Mouse (Mus musculus) liver, embryonic 14.5 days (tissue): ENCODE data around the gene Reep6. TPM values are rescaled to one million over a fixed set of nuclear protein-coding genes. Genes with fewer than 3 reads are reported as not detected.

Experiments used
- ATAC-seq: fragments of 200-750 bp; cut with Nextera tagmentation; 2 replicates; pipeline ENCODE4 v1.8.0; 2017; ENCODE audit warnings: moderate number of reproducible peaks, mild to moderate bottlenecking, moderate library complexity; ENCODE audit not compliant: insufficient read depth
- DNase-seq, 3 experiments: peaks; one replicate each; pipeline ENCODE4 v3.0.0-alpha.2; 2012 to 2013; ENCODE audit warnings: low read depth in 3 of 3, low spot score in 3 of 3
- H3K27ac ChIP-seq: fragments of 300-500 bp; sonication (generic); 2 replicates; pipeline ENCODE4 v1.5.1; 2014; ENCODE audit warnings: moderate library complexity, mild to moderate bottlenecking, control low read depth, inconsistent platforms
- H3K27me3 ChIP-seq: fragments of 300-500 bp; sonication (generic); 2 replicates; pipeline ENCODE4 v1.6.1; 2014; ENCODE audit warnings: mild to moderate bottlenecking, low read length, moderate library complexity; ENCODE audit not compliant: control insufficient read depth, insufficient read depth
- H3K36me3 ChIP-seq: fragments of 300-500 bp; sonication (generic); replicated peaks from 2 replicates; pipeline ENCODE4 v1.6.1; 2014; ENCODE audit warnings: low read depth; ENCODE audit not compliant: control insufficient read depth, insufficient read depth
- H3K4me1 ChIP-seq, 2 experiments: fragments of 200-500 bp in 1 of 2; fragments of 300-500 bp in 1 of 2; sonication (generic) in 1 of 2; replicated peaks; 2 replicates each; pipeline ENCODE4 v1.6.1; 2012 to 2014; ENCODE audit warnings: antibody characterized with exemption in 1 of 2, inconsistent platforms in 1 of 2, low read length in 1 of 2; ENCODE audit not compliant: control insufficient read depth in 2 of 2, insufficient read depth in 2 of 2
- H3K4me2 ChIP-seq: fragments of 300-500 bp; sonication (generic); 2 replicates; pipeline ENCODE4 v1.6.1; 2014; ENCODE audit warnings: low read depth, mild to moderate bottlenecking, control low read depth, moderate library complexity
- H3K4me3 ChIP-seq, 2 experiments: fragments of 200-500 bp in 1 of 2; fragments of 300-500 bp in 1 of 2; sonication (generic) in 1 of 2; 2 replicates each; pipeline ENCODE4 v1.5.1; 2012 to 2014; ENCODE audit warnings: low read depth in 2 of 2, low read length in 2 of 2, mild to moderate bottlenecking in 2 of 2, control low read depth in 1 of 2, inconsistent platforms in 1 of 2, moderate library complexity in 1 of 2; ENCODE audit not compliant: insufficient read depth in 1 of 2
- H3K9ac ChIP-seq: fragments of 300-500 bp; sonication (generic); replicated peaks from 2 replicates; pipeline ENCODE4 v1.6.1; 2014; ENCODE audit warnings: mild to moderate bottlenecking, control low read depth, moderate library complexity
- H3K9me3 ChIP-seq: fragments of 300-500 bp; sonication (generic); 2 replicates; pipeline ENCODE4 v1.6.1; 2016; ENCODE audit warnings: low read length, mixed read lengths; ENCODE audit not compliant: control insufficient read depth
- CTCF ChIP-seq: IDR thresholded peaks from 2 replicates; pipeline ENCODE4 v1.5.1; 2016; ENCODE audit warnings: antibody characterized with exemption, low read depth, control low read depth
- EP300 ChIP-seq: IDR thresholded peaks from 2 replicates; pipeline ENCODE4 v1.6.1; 2016; ENCODE audit warnings: antibody characterized with exemption, low read depth
- WGBS: fragments of 180-500 bp; shearing (Covaris S2); extraction: QIAGEN DNeasy Blood & Tissue Kit; methylation state at CpG from one replicate; pipeline ENCODE4 v1.1.7; 2014; ENCODE audit not compliant: insufficient replicate concordance; 5-methylcytosine and 5-hydroxymethylcytosine counted together
- polyA plus RNA-seq, 2 experiments: library from polyadenylated mRNA; depleted of rRNA in 1 of 2; stranded (reverse) in 1 of 2; unstranded in 1 of 2; fragments of >200 nt; fragmentation: Nextera tagmentation in 1 of 2; extraction: Ambion mirVana in 1 of 2; gene quantifications; 2 replicates each; pipeline versions ENCODE4 v1.2.1 to v1.2.3; 2012 to 2014

Gene Reep6
- polyA plus RNA-seq, 2 experiments = 23.6 to 55.3 TPM

- H3K9ac ChIP-seq = no peak overlapping the region
- no peaks in the 10 kb centered on the region for H3K9me3 ChIP-seq
- H3K4me3 ChIP-seq = no peak overlapping the region
- H3K36me3 ChIP-seq = no peaks in the 10 kb centered on the region
- WGBS = 78% methylated on average over 21 of the region's 21 CpGs
- TF ChIP-seq CTCF (no peak), EP300 (no peak)
- no peak overlapping the region for H3K4me2 ChIP-seq
- DNase-seq = no peak
- no peak overlapping the region for H3K27ac ChIP-seq
- ATAC-seq = no peak
- no peaks in the 10 kb centered on the region for H3K27me3 ChIP-seq
- peaks cover 5 to 12% of the 10 kb centered on the region in 2 experiments for H3K4me1 ChIP-seq
Observed at GRCm38 (mm10) chr10:80325045-80325444, 4.7 kb upstream of the Reep6 start.

GRCm38 (mm10) chr10:80330084-80330483, 331 bp downstream of the Reep6 start:
- TF ChIP-seq CTCF = no peak
- no peak for TF ChIP-seq EP300
- H3K36me3 ChIP-seq = no peaks in the 10 kb centered on the region; the same call in 1 of the 2 replicates
- H3K4me2 ChIP-seq = peak overlapping the region; percentile 91
- peak overlapping the region; percentile 63 for H3K9ac ChIP-seq
- H3K4me1 ChIP-seq = peaks cover 30 to 38% of the 10 kb centered on the region in 2 experiments
- H3K4me3 ChIP-seq = peak overlapping the region; percentile 42 to 66
- H3K27me3 ChIP-seq = no peaks in the 10 kb centered on the region
- peak overlapping the region; percentile 88 for H3K27ac ChIP-seq
- DNase-seq (no peak), ATAC-seq (no peak)
- no peaks in the 10 kb centered on the region for H3K9me3 ChIP-seq
- under 1% methylated on average over 41 of the region's 41 CpGs for WGBS

GRCm38 (mm10) chr10:80330888-80331287, 1.1 kb downstream of the Reep6 start:
- Histone ChIP-seq H3K4me3 (peak overlapping the region; percentile 42 to 66), H3K9me3 (no peaks in the 10 kb centered on the region), H3K4me2 (peak overlapping the region; percentile 91), H3K36me3 (peaks cover 7% of the 10 kb centered on the region), H3K9ac (peak overlapping the region; percentile 63), H3K27ac (peak overlapping the region; percentile 88), H3K4me1 (peaks cover 30 to 38% of the 10 kb centered on the region in 2 experiments), H3K27me3 (no peaks in the 10 kb centered on the region)
- ATAC-seq (no peak), DNase-seq (no peak)
- WGBS = 66% methylated on average over 2 of the region's 2 CpGs
- TF ChIP-seq CTCF = no peak
- TF ChIP-seq EP300 = no peak

- Histone ChIP-seq H3K27ac (peak overlapping the region; percentile 88), H3K4me3 (peak overlapping the region; percentile 42 to 66), H3K9ac (peak overlapping the region; percentile 63), H3K27me3 (no peaks in the 10 kb centered on the region), H3K36me3 (peaks cover 14% of the 10 kb centered on the region), H3K9me3 (no peaks in the 10 kb centered on the region), H3K4me1 (peaks cover 30 to 38% of the 10 kb centered on the region in 2 experiments), H3K4me2 (peak overlapping the region; percentile 91)
- ATAC-seq (peak; percentile 74), DNase-seq (peak; percentile 80 to 87 (median 84))
- WGBS = 17% methylated on average over 10 of the region's 10 CpGs
- no peak for TF ChIP-seq CTCF
- TF ChIP-seq EP300 = peak; percentile 70
Observed at GRCm38 (mm10) chr10:80331636-80332524, 2.1 kb downstream of the Reep6 start.

- WGBS = 59% methylated on average over 5 of the region's 5 CpGs
- Histone ChIP-seq H3K36me3 (peaks cover 14% of the 10 kb centered on the region), H3K4me1 (peaks cover 30 to 38% of the 10 kb centered on the region in 2 experiments), H3K4me2 (peak overlapping the region; percentile 91), H3K27me3 (no peaks in the 10 kb centered on the region), H3K9me3 (no peaks in the 10 kb centered on the region), H3K9ac (peak overlapping the region; percentile 63), H3K27ac (peak overlapping the region; percentile 88), H3K4me3 (peak overlapping the region; percentile 3 to 7; a peak in 3 of 4 replicates)
- ATAC-seq (no peak), DNase-seq (no peak)
- TF ChIP-seq CTCF (no peak), EP300 (no peak)
Observed at GRCm38 (mm10) chr10:80332525-80332989, 2.8 kb downstream of the Reep6 start.
